In genomic region chr5:124114276-124115025, GRCm38 (mm10) we compare ENCODE assay signal across 20 mouse cellular contexts. TPM values are rescaled to one million over a fixed set of nuclear protein-coding genes. Genes with fewer than 3 reads are reported as not detected.
DNase-seq lines count a peak whose midpoint lies in the region; ATAC-seq and TF ChIP-seq lines count a peak whose summit lies in the region.
"Had no signal": no experiment of that assay in that cellular context is flagged by ENCODE, and none has a peak within 500 bp of the region (broad histone marks: within the 10 kb centered on the region; RNA-seq: fewer than 3 reads in every experiment).

No protein-coding gene starts in this region.

- no peak overlapping the region for H3K4me2 ChIP-seq in hindbrain, embryonic 11.5 days (replicated peaks; ENCODE audit: low read depth, low read length)
- H3K4me2 ChIP-seq in liver, embryonic 14.5 days (ENCODE audit: low read depth): peak overlapping the region; percentile 89
- no peak overlapping the region for H3K4me2 ChIP-seq in liver, postnatal 0 days (ENCODE audit: low read depth, low read length)
- H3K4me2 ChIP-seq: embryonic facial prominence, embryonic 15.5 days had no signal

- H3K27ac ChIP-seq in hindbrain, embryonic 10.5 days: no peak overlapping the region
- no peak overlapping the region for H3K27ac ChIP-seq in hindbrain, embryonic 11.5 days (ENCODE audit: low read depth, low read length)
- no peak overlapping the region for H3K27ac ChIP-seq in liver, embryonic 14.5 days
- no peak overlapping the region for H3K27ac ChIP-seq in liver, postnatal 0 days (ENCODE audit: low read depth)
- H3K27ac ChIP-seq in embryonic facial prominence, embryonic 10.5 days (replicated peaks): no peak overlapping the region
- H3K27ac ChIP-seq: embryonic facial prominence, embryonic 15.5 days; hindbrain, embryonic 15.5 days had no signal

- no peaks in the 10 kb centered on the region for H3K27me3 ChIP-seq in hindbrain, embryonic 10.5 days (ENCODE audit: insufficient read depth, poor library complexity, severe bottlenecking)
- H3K27me3 ChIP-seq in hindbrain, embryonic 11.5 days (ENCODE audit: control insufficient read depth, insufficient read depth, low read length): no peaks in the 10 kb centered on the region
- no peaks in the 10 kb centered on the region for H3K27me3 ChIP-seq in liver, embryonic 14.5 days (ENCODE audit: control insufficient read depth, insufficient read depth, low read length)
- H3K27me3 ChIP-seq in liver, postnatal 0 days (ENCODE audit: insufficient read depth, low read length): no peaks in the 10 kb centered on the region
- H3K27me3 ChIP-seq in embryonic facial prominence, embryonic 10.5 days (replicated peaks; ENCODE audit: low read depth, poor library complexity, severe bottlenecking): no peaks in the 10 kb centered on the region
- H3K27me3 ChIP-seq: embryonic facial prominence, embryonic 15.5 days; hindbrain, embryonic 15.5 days had no signal

- H3K9ac ChIP-seq in hindbrain, embryonic 11.5 days (ENCODE audit: low read depth, low read length): no peak overlapping the region
- H3K9ac ChIP-seq in liver, embryonic 14.5 days (replicated peaks): no peak overlapping the region
- no peak overlapping the region for H3K9ac ChIP-seq in liver, postnatal 0 days (replicated peaks)
- H3K9ac ChIP-seq: embryonic facial prominence, embryonic 15.5 days; hindbrain, embryonic 15.5 days had no signal

- ATAC-seq in cerebellum, adult (ENCODE audit: insufficient number of reproducible peaks, low FRiP score, low TSS enrichment): no peak
- ATAC-seq in hindbrain, embryonic 11.5 days (ENCODE audit: low FRiP score): no peak
- ATAC-seq in liver, embryonic 14.5 days (ENCODE audit: insufficient read depth): no peak
- ATAC-seq in liver, postnatal 0 days: no peak
- ATAC-seq: forebrain, embryonic 14.5 days; inflammation-experienced regulatory T-cells, adult 6 months; intestine, postnatal 0 days had no signal

- H3K4me1 ChIP-seq in hindbrain, embryonic 10.5 days (replicated peaks): peaks cover 50% of the 10 kb centered on the region
- peaks cover 14% of the 10 kb centered on the region for H3K4me1 ChIP-seq in hindbrain, embryonic 11.5 days (replicated peaks; ENCODE audit: control insufficient read depth, insufficient read depth, low read length)
- H3K4me1 ChIP-seq in liver, embryonic 14.5 days (replicated peaks; ENCODE audit: control insufficient read depth in 2 of 2, insufficient read depth in 2 of 2, low read length in 1 of 2): peaks cover 7 to 22% of the 10 kb centered on the region in 2 experiments
- H3K4me1 ChIP-seq in liver, postnatal 0 days (ENCODE audit: insufficient read depth): peaks cover 15% of the 10 kb centered on the region
- peaks cover 60% of the 10 kb centered on the region for H3K4me1 ChIP-seq in embryonic facial prominence, embryonic 10.5 days

- H3K36me3 ChIP-seq in hindbrain, embryonic 10.5 days: peaks cover 37% of the 10 kb centered on the region
- peaks cover 7% of the 10 kb centered on the region; the same call in 1 of the 2 replicates for H3K36me3 ChIP-seq in hindbrain, embryonic 11.5 days (ENCODE audit: control insufficient read depth, insufficient read depth, low read length)
- H3K36me3 ChIP-seq in liver, embryonic 14.5 days (replicated peaks; ENCODE audit: control insufficient read depth, insufficient read depth, low read depth): peaks cover 4% of the 10 kb centered on the region; the same call in 1 of the 2 replicates
- H3K36me3 ChIP-seq in liver, postnatal 0 days (replicated peaks; ENCODE audit: insufficient read depth, low read length): peaks cover 26% of the 10 kb centered on the region
- peaks cover 35% of the 10 kb centered on the region for H3K36me3 ChIP-seq in embryonic facial prominence, embryonic 10.5 days (replicated peaks)

- 93% methylated on average over 24 of the region's 24 CpGs for WGBS in hindbrain, embryonic 10.5 days
- 93% methylated on average over 24 of the region's 24 CpGs for WGBS in hindbrain, embryonic 11.5 days
- WGBS in liver, embryonic 14.5 days (ENCODE audit: insufficient replicate concordance): 88% methylated on average over 24 of the region's 24 CpGs
- WGBS in liver, postnatal 0 days (ENCODE audit: insufficient replicate concordance): 92% methylated on average over 24 of the region's 24 CpGs
- WGBS in embryonic facial prominence, embryonic 10.5 days: 90% methylated on average over 24 of the region's 24 CpGs

- no peaks in the 10 kb centered on the region for H3K9me3 ChIP-seq in hindbrain, embryonic 10.5 days
- no peaks in the 10 kb centered on the region for H3K9me3 ChIP-seq in hindbrain, embryonic 11.5 days (ENCODE audit: control insufficient read depth, low read length)
- no peaks in the 10 kb centered on the region for H3K9me3 ChIP-seq in liver, embryonic 14.5 days (ENCODE audit: control insufficient read depth, low read length)
- no peaks in the 10 kb centered on the region for H3K9me3 ChIP-seq in liver, postnatal 0 days (ENCODE audit: low read length)
- no peaks in the 10 kb centered on the region for H3K9me3 ChIP-seq in embryonic facial prominence, embryonic 10.5 days
- H3K9me3 ChIP-seq: embryonic facial prominence, embryonic 15.5 days; hindbrain, embryonic 15.5 days had no signal

- peak overlapping the region; percentile 95; the same call in 1 of the 2 replicates for H3K4me3 ChIP-seq in hindbrain, embryonic 10.5 days
- no peak overlapping the region for H3K4me3 ChIP-seq in hindbrain, embryonic 11.5 days (ENCODE audit: low read depth, low read length)
- no peak overlapping the region for H3K4me3 ChIP-seq in liver, embryonic 14.5 days (ENCODE audit: insufficient read depth in 1 of 2, low read depth in 2 of 2, low read length in 2 of 2)
- H3K4me3 ChIP-seq in liver, postnatal 0 days (ENCODE audit: low read depth, low read length): no peak overlapping the region
- peak overlapping the region; percentile 97 for H3K4me3 ChIP-seq in embryonic facial prominence, embryonic 10.5 days
- H3K4me3 ChIP-seq: embryonic facial prominence, embryonic 15.5 days; gastrocnemius, adult 2 months had no signal

- DNase-seq in cerebellum, adult 9-11 months: peak; percentile 67
- DNase-seq in hindbrain, embryonic 10.5 days (ENCODE audit: low spot score): no peak
- DNase-seq in hindbrain, embryonic 11.5 days (ENCODE audit: low spot score): no peak
- no peak for DNase-seq in liver, embryonic 14.5 days (ENCODE audit: low read depth in 3 of 3, low spot score in 3 of 3)
- no peak for DNase-seq in liver, postnatal 0 days
- no peak for DNase-seq in embryonic facial prominence, embryonic 10.5 days (ENCODE audit: low spot score)
- no peak for DNase-seq in adipocyte (ENCODE audit: low spot score)
- DNase-seq: adrenal gland, adult 8-10 months; adrenal gland, postnatal 36 days; cerebellum, adult 11 months; gastrocnemius, adult 2 months; gastrocnemius, postnatal 25 days; heart, postnatal 10 days; heart, postnatal 4 days had no signal

- no peak for TF ChIP-seq CTCF in liver, embryonic 14.5 days (IDR thresholded peaks at IDR 0.05; ENCODE audit: low read depth)
- no peak for TF ChIP-seq CTCF in liver, postnatal 0 days (IDR thresholded peaks at IDR 0.05; ENCODE audit: low read depth)

- no peak for TF ChIP-seq EP300 in liver, embryonic 14.5 days (IDR thresholded peaks at IDR 0.05; ENCODE audit: low read depth)
- TF ChIP-seq EP300 in liver, postnatal 0 days (IDR thresholded peaks at IDR 0.05; ENCODE audit: low read depth): no peak

RNA-seq across cellular contexts. Expression of gene Arl6ip4, which starts 1.4 kb away (rescaled TPM):
- polyA plus RNA-seq in hindbrain, embryonic 10.5 days (2016; fragmentation: Nextera tagmentation; extraction: Ambion mirVana): 117 and 126 TPM in 2 replicates
- polyA plus RNA-seq in hindbrain, embryonic 11.5 days (2014; fragmentation: Nextera tagmentation; extraction: Ambion mirVana): 80.8 and 91.5 TPM in 2 replicates
- 34.4 and 50.6 TPM in 2 replicates for polyA plus RNA-seq in liver, embryonic 14.5 days (2012; rRNA removed)
- 52.2 and 56.5 TPM in 2 replicates for polyA plus RNA-seq in liver, embryonic 14.5 days (2014; fragmentation: Nextera tagmentation; extraction: Ambion mirVana)
- polyA plus RNA-seq in liver, postnatal 0 days (2015; fragmentation: Nextera tagmentation; extraction: Ambion mirVana): 53.9 and 54.3 TPM in 2 replicates
- polyA plus RNA-seq in embryonic facial prominence, embryonic 10.5 days (2016; fragmentation: Nextera tagmentation; extraction: Ambion mirVana): 134 and 137 TPM in 2 replicates

RNA-seq across cellular contexts. Expression of gene Ogfod2, which starts 2.4 kb away (rescaled TPM):
- 20.9 and 23.9 TPM in 2 replicates for polyA plus RNA-seq in hindbrain, embryonic 10.5 days (2016; fragmentation: Nextera tagmentation; extraction: Ambion mirVana)
- 13.1 and 13.3 TPM in 2 replicates for polyA plus RNA-seq in hindbrain, embryonic 11.5 days (2014; fragmentation: Nextera tagmentation; extraction: Ambion mirVana)
- 10.0 and 12.5 TPM in 2 replicates for polyA plus RNA-seq in liver, embryonic 14.5 days (2012; rRNA removed)
- polyA plus RNA-seq in liver, embryonic 14.5 days (2014; fragmentation: Nextera tagmentation; extraction: Ambion mirVana): 10.1 and 10.9 TPM in 2 replicates
- polyA plus RNA-seq in liver, postnatal 0 days (2015; fragmentation: Nextera tagmentation; extraction: Ambion mirVana): 14.9 and 16.8 TPM in 2 replicates
- polyA plus RNA-seq in embryonic facial prominence, embryonic 10.5 days (2016; fragmentation: Nextera tagmentation; extraction: Ambion mirVana): 16.0 and 16.3 TPM in 2 replicates

RNA-seq across cellular contexts. Expression of gene Abcb9, which starts 18.9 kb away (rescaled TPM):
- 1.3 and 1.9 TPM in 2 replicates for polyA plus RNA-seq in hindbrain, embryonic 10.5 days (2016; fragmentation: Nextera tagmentation; extraction: Ambion mirVana)
- 0.71 and 0.76 TPM in 2 replicates for polyA plus RNA-seq in hindbrain, embryonic 11.5 days (2014; fragmentation: Nextera tagmentation; extraction: Ambion mirVana)
- 2.9 and 3.1 TPM in 2 replicates for polyA plus RNA-seq in liver, embryonic 14.5 days (2012; rRNA removed)
- polyA plus RNA-seq in liver, embryonic 14.5 days (2014; fragmentation: Nextera tagmentation; extraction: Ambion mirVana): 2.6 and 3.6 TPM in 2 replicates
- 3.7 and 3.8 TPM in 2 replicates for polyA plus RNA-seq in liver, postnatal 0 days (2015; fragmentation: Nextera tagmentation; extraction: Ambion mirVana)
- polyA plus RNA-seq in embryonic facial prominence, embryonic 10.5 days (2016; fragmentation: Nextera tagmentation; extraction: Ambion mirVana): 0.34 and 0.76 TPM in 2 replicates

Comparison
In these comparisons a context has a peak if more than half of its experiments do, and no peak if none do; other contexts are left out.
1. H3K4me3 ChIP-seq: peak in hindbrain, embryonic 10.5 days (single experiment) and embryonic facial prominence, embryonic 10.5 days (single experiment); none in hindbrain, embryonic 11.5 days (single experiment), liver, embryonic 14.5 days (0 of 2) and liver, postnatal 0 days (single experiment).